Mouse (Mus musculus): ENCODE data around the gene Zmym2.

DNA sequence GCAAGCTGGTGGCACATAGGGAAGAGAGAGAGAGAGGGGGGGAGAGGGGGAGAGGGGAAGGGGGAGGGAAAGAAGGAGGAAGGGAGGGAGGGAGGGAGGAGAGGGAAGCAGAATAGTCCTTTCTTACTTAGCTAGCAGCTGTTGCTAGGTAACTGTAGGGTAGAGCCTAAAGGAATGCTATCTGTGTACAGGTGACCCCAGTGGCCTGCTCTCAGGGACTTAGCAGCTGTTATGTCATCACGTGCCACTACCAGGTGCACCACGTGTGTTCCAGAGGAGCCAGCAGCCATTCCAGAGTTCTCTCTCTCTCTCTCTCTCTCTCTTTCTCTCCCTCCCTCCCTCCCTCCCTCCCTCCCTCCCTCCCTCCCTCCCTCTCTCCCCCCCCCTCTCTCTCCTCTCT, 41.9 kb upstream of the Zmym2 start:
- TF ChIP-seq CTCF (IDR thresholded peaks at IDR 0.05; ENCODE audit: extremely low read depth, insufficient read length, insufficient replicate concordance, low read depth, low read length) (no peak), POLR2A (IDR thresholded peaks at IDR 0.05; ENCODE audit: low read depth, low read length) (no peak)

All from small intestine, adult 2 months (tissue).